In genomic region chr10:93360623-93361022, GRCm38 (mm10) we compare ENCODE assay signal across 16 mouse cellular contexts. TPM values are rescaled to one million over a fixed set of nuclear protein-coding genes. Genes with fewer than 3 reads are reported as not detected.
A peak's percentile ranks its signal among the peaks of the same experiment; 100 is the strongest.
DNase-seq lines count a peak whose midpoint lies in the region; ATAC-seq lines count a peak whose summit lies in the region.
"Had no signal": no experiment of that assay in that cellular context is flagged by ENCODE, and none has a peak within 500 bp of the region (broad histone marks: within the 10 kb centered on the region; RNA-seq: fewer than 3 reads in every experiment).

No protein-coding gene starts in this region.

- peak; percentile 5 for ATAC-seq in CD4-positive, CD25-positive, alpha-beta regulatory T cell, adult 4 months
- ATAC-seq in inflammation-experienced regulatory T-cells, adult 6 months: peak; percentile 18
- no peak for ATAC-seq in granulocyte monocyte progenitor cell, adult 5-6 weeks (replicated peaks; ENCODE audit: poor library complexity, severe bottlenecking)
- ATAC-seq: forebrain, embryonic 16.5 days; hindbrain, postnatal 0 days had no signal

- peak; percentile 19 for DNase-seq in right cerebral cortex, adult 18-20 months
- DNase-seq in right cerebral cortex, postnatal 10 days (ENCODE audit: low spot score in 2 of 2): no peak
- peak; percentile 41 for DNase-seq in R1 (ENCODE audit: low read depth, low spot score)
- no peak for DNase-seq in lung, postnatal 14 days
- no peak for DNase-seq in layer of hippocampus, postnatal 10 days (ENCODE audit: low spot score in 2 of 2)
- DNase-seq: adrenal gland, postnatal 14 days; cerebellum, adult 11-12 months; cerebellum, adult 9-11 months; gastrocnemius, postnatal 10 days; kidney, adult 11 months; lung, postnatal 36 days had no signal

RNA-seq across cellular contexts. Expression of gene Elk3, which starts 49.7 kb away (rescaled TPM):
- 10 to 100 TPM; 26.0 to 26.3 TPM for polyA plus RNA-seq in CD4-positive, CD25-positive, alpha-beta regulatory T cell, adult 4 months (2017; shearing (Covaris generic))
- 10 to 100 TPM; 36.0 to 50.7 (median 38.6) TPM for polyA plus RNA-seq in inflammation-experienced regulatory T-cells, adult 6 months (2017; shearing (Covaris generic))
- total RNA-seq in granulocyte monocyte progenitor cell, adult 5-6 weeks (2014; fragmentation: Nextera tagmentation): 32.0 and 34.6 TPM in 2 replicates
- total RNA-seq in granulocyte monocyte progenitor cell, adult 5-6 weeks (2017): 16.3 and 19.0 TPM in 2 replicates
- 10 to 100 TPM; 12.3 to 12.8 TPM for total RNA-seq in layer of hippocampus, postnatal 10 days (2021)

Comparison
In these comparisons a context has a peak if more than half of its experiments do, and no peak if none do; other contexts are left out.
1. DNase-seq: peak in right cerebral cortex, adult 18-20 months (single experiment) and R1 (single experiment); none in right cerebral cortex, postnatal 10 days (0 of 2), lung, postnatal 14 days (single experiment) and layer of hippocampus, postnatal 10 days (0 of 2).